Mouse (Mus musculus) adrenal gland, adult (tissue): ENCODE results near the gene Cdc42bpg.

ENCODE experiments used
- DNase-seq, 2 experiments: peaks; one replicate each; pipeline ENCODE4 v3.0.0; 2022 to 2023; ENCODE audit warnings: low spot score in 1 of 2; ENCODE audit not compliant: inconsistent age in 2 of 2

The Cdc42bpg gene

DNA sequence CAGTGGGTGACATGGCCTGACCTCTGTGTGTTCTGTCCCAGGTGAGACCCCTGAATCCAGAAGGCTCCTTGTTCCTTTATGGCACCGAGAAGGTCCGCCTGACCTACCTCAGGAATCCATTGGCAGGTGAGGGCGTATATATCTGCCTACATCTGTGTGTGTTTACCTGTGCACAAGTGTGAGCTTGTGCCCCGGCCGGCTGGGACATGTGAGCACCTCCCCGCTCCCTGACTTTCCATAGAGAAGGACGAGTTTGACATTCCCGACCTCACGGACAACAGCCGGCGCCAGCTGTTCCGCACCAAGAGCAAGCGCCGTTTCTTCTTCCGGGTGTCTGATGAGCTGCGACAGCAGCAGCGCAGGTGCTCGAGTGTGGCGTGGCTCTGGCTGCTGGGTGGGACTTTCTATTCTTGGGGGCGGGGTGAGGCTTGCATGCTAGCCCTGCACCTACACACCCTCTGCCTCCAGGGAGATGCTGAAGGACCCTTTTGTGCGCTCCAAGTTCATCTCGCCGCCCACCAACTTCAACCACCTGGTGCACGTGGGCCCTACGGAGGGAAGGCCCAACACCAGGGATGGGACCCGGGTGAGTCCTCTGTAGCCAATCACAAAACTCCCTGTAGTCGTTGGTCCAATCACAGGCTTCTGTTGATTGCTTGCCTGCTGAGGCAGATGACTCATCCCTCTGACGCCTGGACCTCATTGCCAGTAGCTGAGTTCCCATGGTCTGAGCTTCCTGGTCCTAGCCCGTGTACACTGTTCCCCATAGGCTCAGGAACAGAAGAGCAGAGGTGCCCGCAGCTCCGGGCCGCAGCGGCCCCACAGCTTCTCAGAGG is 15.7 kb downstream of the Cdc42bpg start:
- peak; percentile 72 to 82 for DNase-seq

DNA sequence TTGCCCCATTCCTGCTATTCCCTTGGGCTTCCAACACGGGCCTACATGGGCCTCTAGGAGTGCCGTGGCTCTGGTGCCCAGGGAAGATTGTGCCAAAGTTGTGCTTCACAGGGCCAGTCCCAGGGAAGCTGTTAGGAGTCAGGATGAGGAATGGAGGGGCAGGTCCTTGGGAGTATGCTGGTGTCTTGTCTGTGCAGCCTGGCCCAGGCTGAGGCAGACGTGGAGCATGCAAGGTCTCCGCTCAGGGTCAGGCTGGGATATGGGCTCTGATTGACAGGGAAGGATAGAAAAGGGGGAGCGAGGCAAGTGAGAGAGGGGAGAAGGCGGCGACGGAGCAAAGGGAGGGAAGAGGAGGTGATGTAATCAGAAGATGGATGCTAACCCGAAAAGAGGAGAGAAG is 18.5 kb downstream of the Cdc42bpg start:
- DNase-seq = peak; percentile 45 to 80

DNA sequence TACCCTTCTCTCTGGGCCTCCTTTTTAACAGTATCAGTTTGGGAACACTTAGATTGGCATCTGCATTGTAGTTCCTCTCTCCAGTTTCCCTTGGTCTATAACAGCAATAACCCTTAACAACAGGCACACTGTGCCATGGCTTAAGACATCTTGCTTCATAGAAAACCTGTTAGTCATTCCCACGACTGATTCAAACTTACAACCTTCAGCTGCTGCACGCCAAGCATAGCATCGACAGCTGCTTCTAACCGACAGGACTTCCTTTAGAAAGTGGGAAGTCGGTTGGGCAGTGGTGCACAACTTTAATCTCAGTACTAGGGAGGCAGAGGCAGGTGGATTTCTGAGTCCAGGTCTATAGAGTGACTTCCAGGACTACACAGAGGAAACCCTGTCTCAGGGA is 24.9 kb downstream of the Cdc42bpg start:
- peak in 1 of 2 experiments; percentile 37 for DNase-seq

DNA sequence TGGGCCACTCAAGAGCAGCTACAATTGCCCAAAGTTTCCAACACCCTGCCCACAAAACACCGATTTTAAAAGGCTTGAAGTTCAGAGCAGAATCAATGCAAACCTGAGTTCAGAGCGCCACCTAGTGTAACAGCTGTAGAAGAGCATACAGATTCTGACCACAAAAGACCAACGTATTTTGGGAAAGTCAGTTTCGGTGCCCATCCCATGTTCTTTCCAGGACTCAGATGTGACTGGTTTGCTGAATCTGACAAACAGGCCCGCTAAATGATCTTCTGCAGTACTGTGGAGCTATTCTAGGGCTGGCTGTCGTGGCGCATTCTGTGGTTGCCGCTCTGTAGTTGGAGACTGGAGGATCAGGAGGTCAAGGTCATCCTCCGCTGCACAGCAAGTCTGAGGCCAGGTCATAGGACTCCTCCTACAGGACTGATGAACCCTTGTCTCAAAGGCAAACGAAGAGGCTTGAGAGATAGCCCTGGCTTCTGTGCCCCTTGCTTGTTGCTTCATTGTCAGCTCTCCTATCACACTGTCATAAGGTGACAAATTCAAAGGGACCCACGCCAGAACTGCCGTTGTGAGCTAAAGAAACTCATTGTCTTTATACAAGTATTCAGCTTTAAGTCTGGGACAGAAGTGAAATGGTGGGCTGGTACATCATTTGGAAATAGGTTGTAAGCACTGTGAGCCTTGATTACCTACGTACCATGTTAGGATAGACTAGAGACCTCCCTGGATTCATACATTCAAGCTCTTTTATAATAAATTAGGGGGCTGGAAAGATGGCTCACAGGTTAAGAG is 25.7 kb downstream of the Cdc42bpg start:
- DNase-seq = peak; percentile 75 to 92

DNA sequence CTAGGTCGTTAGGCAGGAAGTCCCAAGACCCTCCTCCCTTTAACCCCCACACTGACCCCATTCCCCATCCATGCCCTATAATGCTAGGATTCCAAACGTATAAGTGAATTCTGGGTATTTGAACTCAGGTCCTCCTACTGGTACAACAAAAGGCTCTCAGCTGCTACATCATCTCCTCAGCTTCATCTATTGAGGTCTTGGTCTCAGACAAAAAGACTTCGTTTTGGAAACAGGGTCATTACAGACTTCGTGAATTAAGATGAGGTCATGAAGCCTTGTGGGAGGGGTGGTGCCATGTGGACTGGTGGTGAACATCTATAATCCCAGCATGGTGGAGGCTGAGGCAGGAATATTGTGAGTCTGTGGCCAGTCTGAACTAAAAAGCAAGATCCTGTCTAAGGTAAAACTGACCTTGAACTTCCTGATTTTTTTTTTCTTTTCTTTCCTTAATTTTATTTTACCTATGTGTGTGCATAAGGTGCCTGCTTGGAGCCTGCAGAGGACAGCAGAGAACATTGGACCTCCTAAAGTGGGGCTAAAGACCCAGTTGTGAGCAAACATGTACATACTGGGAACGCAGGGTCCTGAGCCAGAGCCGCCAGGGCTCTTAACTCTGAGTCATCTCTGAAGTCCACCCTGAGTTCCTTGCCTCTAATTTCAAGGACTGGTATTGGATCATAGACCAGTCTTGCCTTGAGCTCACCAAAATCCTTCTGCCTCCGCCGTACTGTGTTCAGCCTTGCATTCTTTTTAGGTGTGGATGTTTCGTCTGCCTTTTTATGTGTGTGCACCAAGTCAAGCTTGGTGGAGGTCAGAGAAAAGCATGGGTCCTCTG is 27.7 kb downstream of the Cdc42bpg start:
- DNase-seq = peak; percentile 63 to 68

DNA sequence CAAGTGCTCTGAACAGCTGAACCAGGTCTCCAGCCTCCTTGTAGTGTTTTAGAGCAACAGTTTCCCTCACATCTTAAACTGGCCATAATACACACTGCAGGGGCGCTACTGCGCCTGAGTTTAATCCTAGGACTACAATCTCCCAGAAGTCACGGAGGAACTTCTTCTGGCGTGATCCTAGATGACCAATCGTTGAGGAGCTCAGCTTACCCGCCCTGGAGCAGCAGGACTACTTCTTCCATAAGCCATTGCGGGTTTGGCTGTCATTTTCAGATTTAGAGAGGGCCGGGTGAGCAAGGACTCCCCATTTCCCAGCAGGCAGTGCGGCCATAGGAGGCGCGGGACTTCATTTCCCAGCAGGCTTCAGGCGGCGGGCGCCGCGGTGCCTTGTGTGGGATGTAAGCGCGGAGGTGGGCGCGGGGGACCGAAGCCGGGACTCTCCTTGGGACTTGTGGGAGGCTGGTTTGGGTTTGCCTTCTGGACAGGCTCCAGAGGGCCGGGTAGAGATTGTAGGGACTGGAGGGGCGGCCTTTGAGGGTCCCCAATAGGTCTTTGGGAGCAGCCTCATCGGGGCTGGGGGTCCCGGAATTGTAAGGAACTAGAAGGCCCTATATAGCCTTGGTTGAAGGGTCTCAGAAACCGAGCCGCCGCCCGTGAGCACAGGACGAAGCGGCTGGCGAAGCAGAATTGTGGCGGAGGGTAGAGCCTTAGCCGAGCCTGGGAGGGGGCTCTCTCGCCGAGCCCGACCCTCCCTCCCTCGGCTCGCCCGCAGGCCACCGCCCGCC is 28.6 kb downstream of the Cdc42bpg start, which contains the start of gene Men1:
Men1 (plus strand) TSS at position 307 of the 785 bp plus-strand sequence.
- DNase-seq = peak; percentile 95 to 97

DNA sequence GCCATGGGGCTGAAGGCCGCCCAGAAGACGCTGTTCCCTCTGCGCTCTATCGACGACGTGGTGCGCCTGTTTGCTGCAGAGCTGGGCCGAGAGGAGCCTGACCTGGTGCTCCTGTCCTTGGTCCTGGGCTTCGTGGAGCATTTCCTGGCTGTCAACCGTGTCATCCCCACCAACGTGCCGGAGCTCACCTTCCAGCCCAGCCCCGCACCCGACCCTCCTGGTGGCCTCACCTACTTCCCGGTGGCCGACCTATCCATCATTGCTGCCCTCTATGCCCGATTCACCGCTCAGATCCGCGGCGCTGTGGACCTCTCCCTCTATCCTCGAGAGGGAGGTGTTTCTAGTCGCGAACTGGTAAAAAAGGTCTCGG is 29.2 kb downstream of the Cdc42bpg start:
- peak; percentile 62 to 81 for DNase-seq

DNA sequence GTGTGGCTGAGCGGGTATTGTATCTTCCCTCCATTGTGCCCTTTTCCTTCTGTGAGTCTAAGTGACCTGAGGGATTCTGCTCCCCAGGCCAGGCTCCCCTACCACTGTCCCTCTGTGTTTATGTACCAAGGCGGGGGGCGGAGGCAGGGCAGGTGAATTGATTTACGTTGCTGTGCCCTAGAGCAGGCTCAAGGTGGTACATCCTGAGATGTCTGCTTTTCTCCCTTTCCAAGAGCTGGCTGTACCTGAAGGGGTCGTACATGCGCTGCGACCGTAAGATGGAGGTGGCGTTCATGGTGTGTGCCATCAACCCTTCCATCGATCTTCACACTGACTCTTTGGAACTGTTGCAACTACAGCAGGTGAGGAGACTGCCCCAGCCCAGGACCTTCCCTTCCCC is 30.7 kb downstream of the Cdc42bpg start:
- peak in 1 of 2 experiments; percentile 41 for DNase-seq

DNA sequence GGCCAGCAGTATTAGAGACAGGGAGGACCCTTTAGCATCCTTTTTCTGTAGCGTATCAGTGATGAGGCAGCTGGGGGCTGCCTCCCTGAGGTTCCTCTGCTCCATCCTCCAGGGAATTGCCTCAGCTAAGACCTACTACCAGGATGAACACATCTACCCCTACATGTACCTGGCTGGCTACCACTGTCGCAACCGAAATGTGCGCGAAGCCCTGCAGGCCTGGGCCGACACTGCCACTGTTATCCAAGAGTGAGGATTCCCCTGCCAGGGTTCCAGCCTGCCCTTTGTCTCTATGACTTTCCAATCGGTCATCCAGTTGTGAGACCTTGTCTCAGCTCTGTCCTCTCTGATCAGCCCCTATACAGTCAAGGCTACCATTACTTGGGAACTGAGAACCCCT is 31.9 kb downstream of the Cdc42bpg start:
- peak in 1 of 2 experiments; percentile 22 for DNase-seq

DNA sequence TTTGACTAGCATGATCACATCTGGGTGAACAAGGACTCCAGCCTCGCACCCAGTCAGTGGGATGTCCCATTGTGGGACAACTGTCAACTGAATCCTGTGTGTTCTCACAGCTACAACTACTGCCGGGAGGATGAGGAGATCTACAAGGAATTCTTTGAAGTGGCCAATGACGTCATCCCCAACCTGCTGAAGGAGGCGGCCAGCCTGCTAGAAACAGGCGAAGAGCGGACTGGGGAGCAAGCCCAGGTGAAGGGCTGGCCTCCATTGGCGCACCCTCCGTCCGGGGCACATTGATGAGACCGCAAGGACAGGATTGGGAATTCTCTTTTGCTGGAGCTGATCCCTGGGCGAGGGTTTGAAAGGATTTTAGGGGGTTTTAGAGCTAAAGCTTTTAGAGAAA is 32.5 kb downstream of the Cdc42bpg start:
- peak in 1 of 2 experiments; percentile 28 for DNase-seq

DNA sequence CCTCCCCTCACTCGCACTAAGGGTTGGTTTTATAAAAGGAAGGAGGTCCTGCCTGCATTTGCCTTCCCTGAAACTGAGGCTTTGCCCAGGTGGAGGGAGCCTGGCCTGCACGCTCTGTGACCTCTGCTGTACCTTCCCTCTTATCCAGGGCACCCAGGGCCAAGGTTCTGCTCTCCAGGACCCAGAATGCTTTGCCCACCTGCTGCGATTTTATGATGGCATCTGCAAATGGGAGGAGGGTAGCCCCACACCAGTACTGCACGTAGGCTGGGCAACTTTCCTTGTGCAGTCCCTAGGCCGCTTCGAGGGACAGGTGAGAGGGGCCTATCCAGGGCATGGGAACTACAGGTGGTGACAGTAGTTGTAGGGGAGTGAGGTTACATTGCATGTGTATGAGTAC is 32.9 kb downstream of the Cdc42bpg start:
- peak in 1 of 2 experiments; percentile 30 for DNase-seq

DNA sequence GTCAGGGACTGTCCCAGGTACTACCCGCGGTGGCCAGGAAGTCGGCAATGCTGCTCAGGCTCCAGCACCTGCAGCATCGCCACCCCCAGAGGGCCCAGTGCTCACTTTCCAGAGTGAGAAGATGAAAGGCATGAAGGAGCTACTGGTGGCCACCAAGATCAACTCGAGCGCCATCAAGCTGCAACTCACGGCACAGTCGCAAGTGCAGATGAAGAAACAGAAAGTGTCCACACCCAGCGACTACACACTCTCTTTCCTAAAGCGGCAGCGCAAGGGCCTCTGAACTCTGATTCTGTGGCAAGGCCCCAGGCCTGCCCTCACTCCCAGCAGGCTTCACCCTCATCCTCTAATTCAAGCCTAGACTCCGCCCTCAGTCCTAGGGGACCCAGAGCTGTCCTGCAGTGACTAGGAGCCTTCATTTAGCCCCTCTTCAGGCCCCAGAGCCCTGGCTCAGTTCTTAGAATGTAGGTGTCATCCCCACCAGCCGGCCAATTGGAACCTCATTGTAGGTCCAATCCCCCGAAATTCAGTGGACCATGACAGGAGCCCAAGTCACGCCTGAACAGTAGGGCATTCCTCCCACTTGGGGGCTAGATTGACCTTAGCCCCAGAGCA is 33.7 kb downstream of the Cdc42bpg start:
- peak; percentile 51 to 71 for DNase-seq

DNA sequence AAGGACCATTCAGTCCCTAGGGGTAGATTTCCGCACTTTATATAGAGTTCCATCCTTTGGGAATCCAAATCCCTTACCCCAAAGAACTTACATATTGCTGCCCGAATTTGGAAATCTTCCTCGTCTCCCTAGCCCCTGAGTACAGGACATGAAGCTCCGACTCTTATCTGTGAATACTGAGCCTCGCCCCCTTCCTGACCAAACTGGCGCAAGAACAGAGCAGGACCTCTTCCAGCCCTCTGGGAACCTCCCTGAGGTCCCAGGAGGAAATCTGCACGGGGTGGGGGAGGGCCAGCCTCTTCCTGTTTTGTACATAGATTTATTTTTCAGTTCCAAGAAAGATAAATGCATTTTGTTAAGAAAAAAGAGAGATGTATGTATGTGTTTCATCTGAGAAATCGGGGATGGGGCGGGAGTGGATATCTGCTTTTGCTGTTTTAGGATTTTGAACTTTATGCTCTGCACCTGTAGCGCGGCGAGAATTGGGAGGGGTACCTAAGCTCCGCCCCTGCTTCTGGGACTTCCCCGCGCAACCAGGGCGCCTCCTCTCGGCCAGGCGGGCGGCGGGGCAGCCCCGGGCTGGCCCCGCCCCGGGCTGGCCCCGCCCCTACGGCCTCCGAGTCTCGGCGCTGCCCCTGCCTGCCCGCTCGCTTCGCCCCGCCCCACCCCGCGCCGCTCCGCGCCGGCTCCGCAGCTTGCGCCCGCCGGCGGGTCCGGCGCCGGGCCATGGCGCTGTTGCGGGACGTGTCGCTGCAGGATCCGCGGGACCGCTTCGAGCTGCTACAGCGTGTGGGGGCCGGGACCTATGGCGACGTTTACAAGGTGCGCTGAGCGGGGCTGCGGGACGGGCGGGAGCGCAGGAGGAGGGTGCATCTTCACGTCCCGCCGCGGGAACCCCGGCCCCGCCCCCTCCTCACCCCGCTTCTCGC is 34.5 kb downstream of the Cdc42bpg start, which contains the start of gene Map4k2:
Map4k2 (plus strand) TSS at position 612 of the 929 bp plus-strand sequence.
- peak; percentile 91 to 96 for DNase-seq

DNA sequence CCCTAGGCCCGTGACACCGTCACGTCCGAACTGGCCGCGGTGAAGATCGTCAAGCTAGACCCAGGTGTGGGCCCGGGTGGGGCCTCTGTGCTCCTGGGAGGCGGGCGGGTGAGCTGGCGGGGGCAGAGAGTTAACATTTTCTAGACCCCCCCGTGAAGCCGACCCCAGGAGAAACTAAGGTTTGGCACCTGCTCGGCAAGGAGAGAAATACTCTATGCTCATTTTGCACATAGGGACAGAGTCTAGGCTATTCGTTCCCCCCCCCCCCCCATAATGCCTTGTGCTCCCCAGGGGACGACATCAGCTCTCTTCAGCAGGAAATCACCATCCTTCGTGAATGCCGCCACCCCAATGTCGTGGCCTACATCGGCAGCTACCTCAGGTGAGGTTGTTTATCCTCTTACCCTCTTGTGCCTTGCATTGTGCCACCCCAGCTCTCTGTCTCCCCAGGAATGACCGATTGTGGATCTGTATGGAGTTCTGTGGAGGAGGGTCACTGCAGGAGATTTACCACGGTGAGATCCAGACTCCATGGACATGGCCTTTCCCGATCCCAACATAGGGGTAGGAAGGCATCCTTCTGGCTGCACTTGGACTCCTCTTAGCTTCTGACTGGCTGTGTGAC is 35.3 kb downstream of the Cdc42bpg start:
- DNase-seq = peak; percentile 38 to 65

DNA sequence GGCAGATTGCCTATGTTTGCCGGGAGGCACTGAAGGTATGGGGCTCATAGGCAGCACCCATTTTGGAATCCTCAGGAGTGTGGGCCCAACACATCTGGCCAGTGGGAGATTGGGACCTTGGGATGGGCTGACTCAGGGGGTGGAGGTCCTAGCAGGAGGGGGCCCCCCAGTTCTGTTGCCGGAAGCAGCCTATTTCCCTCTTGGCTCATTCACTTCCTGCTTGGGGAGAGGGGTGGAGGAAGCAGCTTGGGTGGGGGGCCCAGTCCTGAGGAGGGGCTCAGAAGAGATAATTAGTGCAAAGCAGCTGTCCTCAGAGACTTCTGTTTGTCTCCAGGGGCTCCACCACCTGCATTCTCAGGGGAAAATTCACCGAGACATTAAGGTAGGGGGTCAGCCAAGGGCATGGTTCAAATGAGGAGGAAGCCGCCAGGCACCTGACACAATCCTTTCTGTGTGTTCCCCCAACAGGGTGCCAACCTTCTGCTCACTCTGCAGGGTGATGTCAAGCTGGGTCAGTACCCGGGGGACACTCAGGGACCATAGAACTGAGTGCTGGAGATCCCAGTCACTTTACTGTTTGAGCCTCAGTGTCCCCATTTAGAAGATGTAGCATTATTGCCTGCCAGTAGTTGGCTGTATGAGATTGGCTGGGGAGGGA is 36.1 kb downstream of the Cdc42bpg start:
- DNase-seq = peak; percentile 29 to 63

DNA sequence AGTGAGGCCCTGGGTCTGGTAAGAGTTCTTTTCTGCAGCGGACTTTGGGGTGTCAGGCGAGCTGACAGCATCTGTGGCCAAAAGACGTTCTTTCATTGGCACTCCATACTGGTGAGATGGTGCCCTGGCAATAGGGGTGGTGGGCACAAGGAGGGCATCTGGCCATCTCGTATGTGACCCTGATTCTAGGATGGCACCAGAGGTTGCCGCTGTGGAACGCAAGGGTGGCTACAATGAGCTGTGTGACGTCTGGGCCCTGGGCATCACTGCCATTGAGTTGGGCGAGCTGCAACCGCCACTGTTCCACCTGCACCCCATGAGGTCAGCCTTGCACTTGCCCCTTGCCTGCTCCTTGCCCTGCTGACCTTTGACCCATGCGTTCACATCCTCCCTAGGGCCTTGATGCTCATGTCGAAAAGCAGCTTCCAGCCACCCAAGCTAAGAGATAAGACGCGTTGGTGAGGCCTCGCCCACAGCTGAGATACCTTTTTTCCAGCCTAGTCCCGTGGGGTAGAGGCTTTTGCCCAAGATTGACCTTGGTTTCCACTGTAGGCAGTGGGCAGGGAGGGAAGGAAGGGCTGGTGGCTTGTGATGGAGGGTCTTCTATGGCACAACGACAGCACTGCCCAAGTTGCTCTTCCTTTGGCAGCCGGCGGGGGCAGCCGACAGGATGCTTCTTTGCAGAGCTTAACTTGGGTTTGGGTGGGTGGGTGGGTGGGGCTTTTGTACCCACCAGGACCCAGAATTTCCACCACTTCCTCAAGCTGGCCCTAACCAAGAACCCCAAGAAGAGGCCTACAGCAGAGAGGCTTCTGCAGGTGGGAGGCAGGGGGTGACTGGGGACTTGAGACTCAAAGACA is 37.0 kb downstream of the Cdc42bpg start:
- DNase-seq = peak in 1 of 2 experiments; percentile 25

DNA sequence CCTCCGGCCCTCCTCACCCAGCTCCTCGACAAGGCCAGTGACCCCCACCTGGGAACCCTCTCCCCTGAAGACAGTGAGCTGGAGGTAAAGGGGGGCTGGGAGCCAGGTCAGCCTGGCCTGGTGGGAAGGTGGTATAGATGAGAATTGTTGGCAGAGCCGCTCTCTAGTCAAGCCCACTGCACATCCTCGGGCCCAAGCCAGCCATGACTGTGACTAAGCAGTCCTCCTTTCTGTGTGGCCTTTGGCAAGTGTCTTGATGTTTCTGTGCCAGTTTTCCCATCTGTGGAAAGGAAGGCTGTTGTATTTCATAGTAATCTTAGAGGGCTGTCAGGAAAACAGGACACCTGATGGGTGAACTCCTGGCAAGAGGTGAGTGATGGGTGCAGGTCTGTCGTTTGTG is 37.7 kb downstream of the Cdc42bpg start:
- DNase-seq = no peak
